Mouse (Mus musculus) stomach, postnatal 0 days (tissue): ENCODE data around the gene Ripply3. TPM values are rescaled to one million over a fixed set of nuclear protein-coding genes. Genes with fewer than 3 reads are reported as not detected.

ENCODE experiments used
- ATAC-seq: fragments of 200-750 bp; cut with Nextera tagmentation; 2 replicates; pipeline ENCODE4 v1.8.0; 2017; ENCODE audit not compliant: low FRiP score, low TSS enrichment
- DNase-seq: peaks from one replicate; pipeline ENCODE4 v3.0.0-alpha.2; 2016; ENCODE audit warnings: low spot score
- H3K27ac ChIP-seq: fragments of 300-500 bp; sonication (generic); replicated peaks from 2 replicates; pipeline ENCODE4 v1.5.1; 2014; ENCODE audit warnings: mild to moderate bottlenecking, control low read depth
- H3K27me3 ChIP-seq: fragments of 300-500 bp; sonication (generic); 2 replicates; pipeline ENCODE4 v1.6.1; 2014; ENCODE audit warnings: low read length; ENCODE audit not compliant: control insufficient read depth, insufficient read depth
- H3K36me3 ChIP-seq: fragments of 300-500 bp; sonication (generic); 2 replicates; pipeline ENCODE4 v1.6.1; 2014; ENCODE audit warnings: low read length, mixed read lengths; ENCODE audit not compliant: control insufficient read depth, insufficient read depth
- H3K4me1 ChIP-seq: fragments of 300-500 bp; sonication (generic); replicated peaks from 2 replicates; pipeline ENCODE4 v1.6.1; 2014; ENCODE audit warnings: antibody characterized with exemption; ENCODE audit not compliant: control insufficient read depth, insufficient read depth
- H3K4me2 ChIP-seq: fragments of 300-500 bp; sonication (generic); replicated peaks from 2 replicates; pipeline ENCODE4 v1.6.1; 2014; ENCODE audit warnings: low read depth, mild to moderate bottlenecking, control low read depth, moderate library complexity
- H3K4me3 ChIP-seq: fragments of 300-500 bp; sonication (generic); 2 replicates; pipeline ENCODE4 v1.5.1; 2014; ENCODE audit warnings: low read depth, low read length, control low read depth
- H3K9ac ChIP-seq: fragments of 300-500 bp; sonication (generic); 2 replicates; pipeline ENCODE4 v1.6.1; 2014; ENCODE audit warnings: mild to moderate bottlenecking, low read length, control low read depth, mixed read lengths
- H3K9me3 ChIP-seq: fragments of 300-500 bp; sonication (generic); 2 replicates; pipeline ENCODE4 v1.6.1; 2016; ENCODE audit warnings: low read length; ENCODE audit not compliant: control insufficient read depth
- CTCF ChIP-seq: IDR thresholded peaks from 2 replicates; pipeline ENCODE4 v1.5.1; 2016; ENCODE audit warnings: antibody characterized with exemption, low read depth, mild to moderate bottlenecking, moderate library complexity
- EP300 ChIP-seq: optimal IDR thresholded peaks from 2 replicates; pipeline ENCODE3; 2016; ENCODE audit warnings: antibody characterized with exemption
- WGBS: fragments of 180-500 bp; shearing (Covaris S2); extraction: QIAGEN DNeasy Blood & Tissue Kit; methylation state at CpG from one replicate; pipeline ENCODE4 v1.1.7; 2014; 5-methylcytosine and 5-hydroxymethylcytosine counted together
- polyA plus RNA-seq: library from polyadenylated mRNA; unstranded; fragments of >200 nt; fragmentation: Nextera tagmentation; extraction: Ambion mirVana; gene quantifications from 2 replicates; pipeline ENCODE4 v1.2.1, GENCODE M21; 2015

The Ripply3 gene
- polyA plus RNA-seq, 1 experiment from 2014 or later = 9.7 TPM

- H3K4me1 ChIP-seq = no peaks in the 10 kb centered on the region
- no peaks in the 10 kb centered on the region for H3K36me3 ChIP-seq
- H3K4me3 ChIP-seq = no peak overlapping the region
- no peak overlapping the region for H3K27ac ChIP-seq
- no peak overlapping the region for H3K4me2 ChIP-seq
- ATAC-seq (no peak), DNase-seq (no peak)
- no peaks in the 10 kb centered on the region for H3K9me3 ChIP-seq
- WGBS = 63% methylated on average over 11 of the region's 11 CpGs
- H3K9ac ChIP-seq = no peak overlapping the region
- no peaks in the 10 kb centered on the region for H3K27me3 ChIP-seq
- TF ChIP-seq CTCF (no peak), EP300 (no peak)
These were observed 21.5 kb downstream of the Ripply3 start for GRCm38 (mm10) chr16:94349588-94350286.

- H3K4me1 ChIP-seq = no peaks in the 10 kb centered on the region
- DNase-seq (no peak), ATAC-seq (no peak)
- 46% methylated on average over 10 of the region's 10 CpGs for WGBS
- H3K27ac ChIP-seq = no peak overlapping the region
- TF ChIP-seq CTCF (no peak), EP300 (no peak)
- H3K9ac ChIP-seq = no peak overlapping the region
- H3K36me3 ChIP-seq = no peaks in the 10 kb centered on the region
- H3K27me3 ChIP-seq = no peaks in the 10 kb centered on the region
- no peak overlapping the region for H3K4me3 ChIP-seq
- H3K9me3 ChIP-seq = no peaks in the 10 kb centered on the region
- H3K4me2 ChIP-seq = no peak overlapping the region
These were observed 22.1 kb downstream of the Ripply3 start for GRCm38 (mm10) chr16:94350287-94350677.

DNA sequence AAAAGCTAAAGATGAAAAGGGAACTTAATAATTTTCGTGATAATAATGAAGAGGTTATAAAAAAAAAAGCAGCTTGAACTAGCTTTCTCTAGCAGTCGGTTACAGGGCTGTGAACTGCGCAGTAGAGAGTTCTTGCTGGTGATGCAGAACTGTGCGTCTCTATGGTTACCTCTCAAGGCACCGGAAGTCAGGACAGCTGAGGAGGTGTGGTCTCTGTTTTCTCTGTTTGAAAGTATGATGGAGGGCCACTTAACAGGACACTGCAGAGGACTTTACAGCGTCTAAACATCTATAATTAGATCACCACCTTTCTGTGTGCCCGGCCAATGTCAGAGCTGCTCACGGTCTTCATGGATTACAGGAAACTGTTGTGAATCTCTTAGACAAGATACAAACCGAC lies 26.2 kb downstream of the Ripply3 start:
- H3K27ac ChIP-seq = no peak overlapping the region
- DNase-seq (no peak), ATAC-seq (no peak)
- TF ChIP-seq EP300 (no peak), CTCF (no peak)
- H3K4me2 ChIP-seq = no peak overlapping the region
- 26% methylated on average over 9 of the region's 9 CpGs for WGBS
- H3K4me3 ChIP-seq = no peak overlapping the region
- no peak overlapping the region for H3K9ac ChIP-seq
- H3K36me3 ChIP-seq = no peaks in the 10 kb centered on the region
- H3K27me3 ChIP-seq = no peaks in the 10 kb centered on the region
- H3K4me1 ChIP-seq = no peaks in the 10 kb centered on the region
- H3K9me3 ChIP-seq = no peaks in the 10 kb centered on the region

DNA sequence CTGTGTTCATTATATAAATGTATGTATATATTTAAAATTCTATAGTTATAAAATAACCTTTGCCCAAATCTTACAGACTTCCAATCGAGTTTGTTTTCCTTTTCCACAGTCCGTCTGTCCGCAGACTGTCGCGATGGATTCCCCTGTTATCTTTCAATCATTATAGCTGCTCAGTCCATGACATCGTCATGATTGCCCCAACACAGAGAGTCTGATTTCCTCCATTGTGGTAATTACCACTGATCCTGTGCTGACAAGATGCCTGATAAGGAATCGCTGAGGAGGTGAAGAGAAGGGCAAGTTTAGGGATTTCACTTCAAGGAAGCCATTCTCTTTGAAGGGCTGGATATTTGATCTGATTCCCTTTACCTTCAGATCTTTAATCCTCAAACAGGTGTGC lies 27.8 kb downstream of the Ripply3 start:
- no peaks in the 10 kb centered on the region for H3K9me3 ChIP-seq
- no peak overlapping the region for H3K4me3 ChIP-seq
- no peak overlapping the region for H3K4me2 ChIP-seq
- no peak overlapping the region for H3K27ac ChIP-seq
- DNase-seq (no peak), ATAC-seq (no peak)
- no peaks in the 10 kb centered on the region for H3K4me1 ChIP-seq
- TF ChIP-seq EP300 = no peak
- no peak for TF ChIP-seq CTCF
- H3K27me3 ChIP-seq = no peaks in the 10 kb centered on the region
- 27% methylated on average over 7 of the region's 7 CpGs for WGBS
- no peaks in the 10 kb centered on the region for H3K36me3 ChIP-seq
- H3K9ac ChIP-seq = no peak overlapping the region

- Histone ChIP-seq H3K27ac (no peak overlapping the region), H3K4me3 (no peak overlapping the region), H3K36me3 (no peaks in the 10 kb centered on the region), H3K9me3 (no peaks in the 10 kb centered on the region), H3K27me3 (no peaks in the 10 kb centered on the region), H3K9ac (no peak overlapping the region), H3K4me2 (no peak overlapping the region), H3K4me1 (no peaks in the 10 kb centered on the region)
- 43% methylated on average over 11 of the region's 11 CpGs for WGBS
- ATAC-seq = no peak
- no peak for DNase-seq
- TF ChIP-seq EP300 = no peak
- no peak for TF ChIP-seq CTCF
These were observed 28.7 kb downstream of the Ripply3 start for GRCm38 (mm10) chr16:94356776-94357494.

DNA sequence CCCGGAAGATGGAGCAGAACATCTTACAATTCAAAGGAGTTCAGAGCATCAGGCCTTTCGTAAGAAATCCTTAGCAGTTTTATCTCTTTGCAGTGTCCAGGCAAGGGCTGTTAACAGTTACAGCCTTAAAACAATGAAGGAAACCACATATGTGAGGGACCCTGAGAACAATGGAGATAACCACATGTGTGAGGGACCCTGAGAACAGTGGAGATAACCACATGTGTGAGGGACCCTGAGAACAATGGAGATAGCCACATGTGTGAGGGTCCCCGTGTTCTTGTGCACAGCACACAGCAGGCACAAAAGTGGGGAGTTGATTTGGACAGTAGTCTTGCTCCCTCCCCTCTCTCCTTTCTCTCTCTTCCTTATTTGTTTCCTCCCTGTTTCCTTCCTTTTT lies 29.9 kb downstream of the Ripply3 start:
- H3K9me3 ChIP-seq = no peaks in the 10 kb centered on the region
- DNase-seq = no peak
- H3K4me2 ChIP-seq = no peak overlapping the region
- no peak overlapping the region for H3K27ac ChIP-seq
- no peak for ATAC-seq
- TF ChIP-seq CTCF (no peak), EP300 (no peak)
- no peak overlapping the region for H3K9ac ChIP-seq
- H3K4me3 ChIP-seq = no peak overlapping the region
- WGBS = 80% methylated on average over 3 of the region's 3 CpGs
- no peaks in the 10 kb centered on the region for H3K36me3 ChIP-seq
- H3K4me1 ChIP-seq = no peaks in the 10 kb centered on the region
- no peaks in the 10 kb centered on the region for H3K27me3 ChIP-seq
